Mouse (Mus musculus) brain, embryonic 14.5 days (tissue): ENCODE measurements at regions not wholly inside any gene's neighbourhood (a gene's known extent, or its start where the extent isn't known, plus 50 kb on each side); places are given as distances from the start of the nearest gene placed in this dataset.

Source experiments
- CTCF ChIP-seq: fragments of 200-500 bp; IDR thresholded peaks from 2 replicates; pipeline ENCODE4 v1.5.1; 2012; ENCODE audit warnings: inconsistent platforms, mild to moderate bottlenecking, moderate library complexity, borderline replicate concordance; ENCODE audit not compliant: insufficient read depth, insufficient read length; ENCODE audit errors: extremely low read depth
- POLR2A ChIP-seq: fragments of 200-500 bp; IDR thresholded peaks from 2 replicates; pipeline ENCODE4 v1.6.1; 2012; ENCODE audit warnings: mild to moderate bottlenecking, inconsistent platforms, borderline replicate concordance; ENCODE audit not compliant: poor library complexity, insufficient read depth, insufficient read length, severe bottlenecking; ENCODE audit errors: extremely low read depth

- TF ChIP-seq POLR2A (no peak), CTCF (no peak)
These were observed 439.7 kb upstream of the Fam92a start for GRCm38 (mm10) chr4:12611511-12611910.
